Mouse (Mus musculus): ENCODE measurements at regions not wholly inside any gene's neighbourhood (a gene's known extent, or its start where the extent isn't known, plus 50 kb on each side); places are given as distances from the start of the nearest gene placed in this dataset.

DNA sequence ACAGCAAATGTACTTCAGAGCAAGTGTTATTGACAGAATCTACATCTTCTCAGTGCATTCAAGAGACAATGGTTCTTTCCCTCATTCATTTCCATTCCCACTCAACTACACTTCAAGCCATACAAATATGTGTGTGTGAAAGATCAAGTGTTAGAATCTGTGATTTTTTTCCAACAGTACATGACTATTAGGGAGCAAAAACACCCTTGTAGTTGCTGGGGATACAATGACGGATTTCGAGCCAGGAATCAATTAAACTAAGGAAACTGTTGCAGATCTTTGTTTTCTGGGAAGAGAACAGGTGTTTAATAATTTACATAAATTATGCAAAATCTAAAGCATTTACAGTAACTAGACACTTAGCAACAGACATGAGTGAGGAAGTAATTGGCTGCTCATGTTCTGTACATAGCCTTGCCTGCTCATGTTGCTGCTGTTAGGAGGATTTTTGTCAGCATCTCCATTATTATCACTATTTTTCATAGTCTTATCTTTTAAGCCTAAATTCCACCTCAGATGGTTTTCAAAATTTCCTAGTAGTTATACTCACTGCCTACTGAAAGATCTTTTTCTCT, 777.6 kb upstream of the Adgrl2 start:
- TF ChIP-seq CTCF (IDR thresholded peaks at IDR 0.05; ENCODE audit: extremely low read depth, insufficient read depth, low read length) (no peak), POLR2A (IDR thresholded peaks at IDR 0.05; ENCODE audit: extremely low read depth, insufficient read depth, low read length) (no peak)

All from cortical plate, adult 2 months (tissue).